In genomic region chr9:116041787-116042186, GRCm38 (mm10) we compare ENCODE assay signal across 8 mouse cellular contexts.
A peak's percentile ranks its signal among the peaks of the same experiment; 100 is the strongest.
DNase-seq lines count a peak whose midpoint lies in the region; ATAC-seq lines count a peak whose summit lies in the region.

No protein-coding gene starts in this region.

- no peak overlapping the region for H3K4me2 ChIP-seq in intestine, embryonic 14.5 days (ENCODE audit: low read length)
- no peak overlapping the region for H3K4me2 ChIP-seq in intestine, embryonic 16.5 days (ENCODE audit: low read depth, low read length)

- no peak overlapping the region for H3K27ac ChIP-seq in intestine, embryonic 14.5 days (ENCODE audit: low read depth)
- no peak overlapping the region for H3K27ac ChIP-seq in intestine, embryonic 16.5 days (ENCODE audit: low read length)

- ATAC-seq in intestine, embryonic 14.5 days (replicated peaks; ENCODE audit: low FRiP score, low TSS enrichment, low read depth): no peak
- ATAC-seq in intestine, embryonic 16.5 days: no peak

- no peak overlapping the region for H3K9ac ChIP-seq in intestine, embryonic 14.5 days (ENCODE audit: low read length)
- H3K9ac ChIP-seq in intestine, embryonic 16.5 days (ENCODE audit: low read depth, low read length): no peak overlapping the region

- H3K4me1 ChIP-seq in intestine, embryonic 14.5 days (replicated peaks; ENCODE audit: control insufficient read depth, insufficient read depth, low read length): no peaks in the 10 kb centered on the region
- no peaks in the 10 kb centered on the region for H3K4me1 ChIP-seq in intestine, embryonic 16.5 days (ENCODE audit: control insufficient read depth, insufficient read depth, low read length)

- H3K36me3 ChIP-seq in intestine, embryonic 14.5 days (ENCODE audit: control insufficient read depth, insufficient read depth, low read length): no peaks in the 10 kb centered on the region
- no peaks in the 10 kb centered on the region for H3K36me3 ChIP-seq in intestine, embryonic 16.5 days (ENCODE audit: control insufficient read depth, insufficient read depth, low read length)

- no peaks in the 10 kb centered on the region for H3K27me3 ChIP-seq in intestine, embryonic 14.5 days (replicated peaks; ENCODE audit: control insufficient read depth, insufficient read depth, low read length)
- H3K27me3 ChIP-seq in intestine, embryonic 16.5 days (replicated peaks; ENCODE audit: control insufficient read depth, insufficient read depth, low read length): no peaks in the 10 kb centered on the region

- no peaks in the 10 kb centered on the region for H3K9me3 ChIP-seq in intestine, embryonic 14.5 days (ENCODE audit: control insufficient read depth, low read length)
- H3K9me3 ChIP-seq in intestine, embryonic 16.5 days (ENCODE audit: control insufficient read depth, low read length): no peaks in the 10 kb centered on the region

- peak; percentile 98 for DNase-seq in intestine, embryonic 14.5 days (ENCODE audit: low spot score)
- peak; percentile 94 to 95 for DNase-seq in cerebellum, postnatal 14 days
- peak; percentile 59 to 61 for DNase-seq in gastrocnemius, adult 8-10 months (ENCODE audit: low spot score in 2 of 2)
- peak; percentile 63 to 91 for DNase-seq in kidney, postnatal 36 days
- peak; percentile 37 to 55 for DNase-seq in lung, adult 18-20 months
- peak; percentile 79 for DNase-seq in ovary, postnatal 10 days (ENCODE audit: low spot score)
- DNase-seq in thymus, postnatal 0 days (ENCODE audit: low spot score): peak; percentile 67

- WGBS in intestine, embryonic 14.5 days: 11% methylated on average over 3 of the region's 3 CpGs
- WGBS in intestine, embryonic 16.5 days: 11% methylated on average over 3 of the region's 3 CpGs

- H3K4me3 ChIP-seq in intestine, embryonic 14.5 days (ENCODE audit: low read depth, low read length): no peak overlapping the region
- no peak overlapping the region for H3K4me3 ChIP-seq in intestine, embryonic 16.5 days (ENCODE audit: low read length)

Comparison
In these comparisons a context has a peak if more than half of its experiments do, and no peak if none do; other contexts are left out.
1. DNase-seq: peak in every context shown above with its lines; median percentile 98 in intestine, embryonic 14.5 days; 94 in cerebellum, postnatal 14 days; 79 in ovary, postnatal 10 days; 77 in kidney, postnatal 36 days; 67 in thymus, postnatal 0 days; 60 in gastrocnemius, adult 8-10 months; 46 in lung, adult 18-20 months.